In genomic region chr11:90275663-90276062, GRCm38 (mm10) we compare ENCODE assay signal across 11 mouse cellular contexts. TPM values are rescaled to one million over a fixed set of nuclear protein-coding genes. Genes with fewer than 3 reads are reported as not detected.
A peak's percentile ranks its signal among the peaks of the same experiment; 100 is the strongest.
DNase-seq lines count a peak whose midpoint lies in the region; ATAC-seq and TF ChIP-seq lines count a peak whose summit lies in the region.
"Had no signal": no experiment of that assay in that cellular context is flagged by ENCODE, and none has a peak within 500 bp of the region (broad histone marks: within the 10 kb centered on the region; RNA-seq: fewer than 3 reads in every experiment).

No protein-coding gene starts in this region.

- H3K36me3 ChIP-seq in midbrain, postnatal 0 days (ENCODE audit: insufficient read depth, low read length): peaks cover 12% of the 10 kb centered on the region
- H3K36me3 ChIP-seq in midbrain, embryonic 13.5 days: peaks cover 44% of the 10 kb centered on the region

- DNase-seq in cerebellum, adult 18-20 months: peak; percentile 7 to 23
- no peak for DNase-seq in cerebellum, adult 2 months
- peak; percentile 41 for DNase-seq in midbrain, postnatal 0 days (ENCODE audit: low spot score)
- DNase-seq in gastrocnemius, postnatal 25 days: peak; percentile 70
- peak; percentile 27 to 41 for DNase-seq in kidney, postnatal 36 days
- DNase-seq in thymus, postnatal 25 days: no peak
- DNase-seq: thymus, postnatal 4 days had no signal

- TF ChIP-seq POLR2A in cerebellum, adult 2 months (IDR thresholded peaks at IDR 0.05; ENCODE audit: borderline replicate concordance, insufficient read depth, low read length): no peak

- no peak overlapping the region for H3K4me2 ChIP-seq in midbrain, postnatal 0 days (ENCODE audit: low read depth, low read length, poor library complexity, severe bottlenecking)
- H3K4me2 ChIP-seq in midbrain, embryonic 13.5 days (replicated peaks): no peak overlapping the region
- H3K4me2 ChIP-seq: neural tube, embryonic 13.5 days had no signal

- 68% methylated on average over 7 of the region's 7 CpGs for WGBS in cerebellum, adult 2 months
- 92% methylated on average over 7 of the region's 7 CpGs for WGBS in midbrain, postnatal 0 days
- WGBS in midbrain, embryonic 13.5 days: 86% methylated on average over 7 of the region's 7 CpGs

- H3K27me3 ChIP-seq in cerebellum, adult 2 months (ENCODE audit: control insufficient read depth, insufficient read depth, low read length): no peaks in the 10 kb centered on the region
- H3K27me3 ChIP-seq in midbrain, postnatal 0 days (ENCODE audit: insufficient read depth, low read length): no peaks in the 10 kb centered on the region
- H3K27me3 ChIP-seq in midbrain, embryonic 13.5 days: no peaks in the 10 kb centered on the region
- H3K27me3 ChIP-seq: neural tube, embryonic 13.5 days had no signal

- H3K9me3 ChIP-seq in midbrain, postnatal 0 days (ENCODE audit: low read length): no peaks in the 10 kb centered on the region
- no peaks in the 10 kb centered on the region for H3K9me3 ChIP-seq in midbrain, embryonic 13.5 days
- H3K9me3 ChIP-seq: neural tube, embryonic 13.5 days had no signal

- H3K4me1 ChIP-seq in cerebellum, adult 2 months (ENCODE audit: control insufficient read depth, insufficient read depth, low read length): peaks cover 5% of the 10 kb centered on the region; the same call in 1 of the 2 replicates
- H3K4me1 ChIP-seq in midbrain, postnatal 0 days (ENCODE audit: insufficient read depth, low read length): no peaks in the 10 kb centered on the region
- H3K4me1 ChIP-seq in midbrain, embryonic 13.5 days (replicated peaks): no peaks in the 10 kb centered on the region

- TF ChIP-seq CTCF in cerebellum, adult 2 months (IDR thresholded peaks at IDR 0.05; ENCODE audit: borderline replicate concordance, insufficient read depth, low read depth, low read length): no peak
- TF ChIP-seq CTCF in midbrain, postnatal 0 days (IDR thresholded peaks at IDR 0.05): no peak

- no peak overlapping the region for H3K4me3 ChIP-seq in cerebellum, adult 2 months (replicated peaks; ENCODE audit: insufficient read depth, low read depth, low read length)
- H3K4me3 ChIP-seq in midbrain, postnatal 0 days (ENCODE audit: low read depth, low read length): no peak overlapping the region
- no peak overlapping the region for H3K4me3 ChIP-seq in midbrain, embryonic 13.5 days (replicated peaks)
- H3K4me3 ChIP-seq: neural tube, embryonic 13.5 days had no signal

- no peak overlapping the region for H3K9ac ChIP-seq in midbrain, postnatal 0 days (replicated peaks; ENCODE audit: low read length, poor library complexity, severe bottlenecking)
- H3K9ac ChIP-seq in midbrain, embryonic 13.5 days (replicated peaks): no peak overlapping the region
- H3K9ac ChIP-seq: liver, embryonic 14.5 days; neural tube, embryonic 13.5 days had no signal

- no peak overlapping the region for H3K27ac ChIP-seq in cerebellum, adult 2 months (ENCODE audit: insufficient read depth, low read length)
- H3K27ac ChIP-seq in midbrain, postnatal 0 days (ENCODE audit: low read depth, low read length): no peak overlapping the region
- no peak overlapping the region for H3K27ac ChIP-seq in midbrain, embryonic 13.5 days
- H3K27ac ChIP-seq: liver, embryonic 14.5 days; neural tube, embryonic 13.5 days had no signal

- no peak for ATAC-seq in midbrain, postnatal 0 days (ENCODE audit: low FRiP score)
- ATAC-seq in midbrain, embryonic 13.5 days: no peak
- ATAC-seq in megakaryocyte, adult 5-6 weeks (ENCODE audit: poor library complexity, severe bottlenecking): no peak

RNA-seq across cellular contexts. Expression of gene Mmd, which starts 26.4 kb away (rescaled TPM):
- polyA plus RNA-seq in cerebellum, adult 2 months (2012; rRNA removed): 27.3 and 28.4 TPM in 2 replicates
- total RNA-seq in midbrain, postnatal 0 days (2014; rRNA removed): 220 and 223 TPM in 2 replicates
- polyA plus RNA-seq in midbrain, postnatal 0 days (2015; fragmentation: Nextera tagmentation; extraction: Ambion mirVana): 125 and 130 TPM in 2 replicates
- 88.3 and 92.5 TPM in 2 replicates for polyA plus RNA-seq in midbrain, embryonic 13.5 days (2015; fragmentation: Nextera tagmentation; extraction: Ambion mirVana)
- 10 to 100 TPM in 1 of 2 experiments, 1 to 10 TPM in 1; 8.9 to 21.8 TPM for total RNA-seq in gastrocnemius, postnatal 25 days (2021)
- total RNA-seq in megakaryocyte, adult 5-6 weeks (2015): 13.9 and 14.5 TPM in 2 replicates
- 10.7 and 11.1 TPM in 2 replicates for total RNA-seq in megakaryocyte, adult 5-6 weeks (2017)

Comparison
In these comparisons a context has a peak if more than half of its experiments do, and no peak if none do; other contexts are left out.
1. DNase-seq: peak in cerebellum, adult 18-20 months (2 of 2), midbrain, postnatal 0 days (single experiment), gastrocnemius, postnatal 25 days (single experiment) and kidney, postnatal 36 days (2 of 2); none in cerebellum, adult 2 months (0 of 2) and thymus, postnatal 25 days (single experiment).